Mouse (Mus musculus) liver, embryonic 14.5 days (tissue): ENCODE measurements around the gene Cenpt.

Experiments used
- CTCF ChIP-seq: IDR thresholded peaks from 2 replicates; pipeline ENCODE4 v1.5.1; 2016; ENCODE audit warnings: antibody characterized with exemption, low read depth, control low read depth
- EP300 ChIP-seq: IDR thresholded peaks from 2 replicates; pipeline ENCODE4 v1.6.1; 2016; ENCODE audit warnings: antibody characterized with exemption, low read depth

DNA sequence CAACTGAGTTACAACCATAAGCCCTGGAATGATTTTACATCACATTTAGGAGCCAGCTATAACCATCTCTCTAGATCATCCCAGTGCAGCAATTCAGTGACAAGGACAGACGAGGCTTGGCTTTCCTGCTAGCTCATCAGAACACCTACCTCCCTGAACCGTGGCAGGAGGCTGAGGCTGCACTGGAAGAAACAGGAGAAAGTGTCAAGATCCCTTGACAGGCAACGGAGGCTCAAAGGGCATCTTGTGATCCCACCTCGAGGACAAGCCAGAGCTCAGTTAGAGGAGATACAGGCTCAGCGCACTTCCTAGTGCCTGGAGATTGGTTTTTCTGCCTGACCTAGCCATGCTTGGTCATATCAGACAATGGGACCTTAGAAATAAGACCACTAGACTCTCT is 40.6 kb downstream of the Cenpt start:
- TF ChIP-seq CTCF (no peak), EP300 (no peak)
